Mouse (Mus musculus) small intestine, adult 2 months (tissue): Measurements from ENCODE around the gene Cemip2.

Experiments
- CTCF ChIP-seq: fragments of 200-500 bp; IDR thresholded peaks from 2 replicates; pipeline ENCODE4 v1.5.1; 2012; ENCODE audit warnings: low read depth, mild to moderate bottlenecking, control low read depth, inconsistent platforms, low read length, moderate library complexity, mixed read lengths; ENCODE audit not compliant: insufficient replicate concordance, insufficient read length; ENCODE audit errors: extremely low read depth
- POLR2A ChIP-seq: fragments of 200-500 bp; IDR thresholded peaks from 2 replicates; pipeline ENCODE4 v1.6.1; 2012; ENCODE audit warnings: low read depth, mild to moderate bottlenecking, control low read depth, inconsistent platforms, low read length, moderate library complexity

- TF ChIP-seq CTCF (peak; percentile 58; the same call in 1 of the 2 replicates), POLR2A (no peak)
Measured at GRCm38 (mm10) chr19:21777171-21777731, 891 bp upstream of the Cemip2 start.
